In genomic region chr11:120228116-120228890, GRCm38 (mm10) we compare ENCODE assay signal across 9 mouse cellular contexts. TPM values are rescaled to one million over a fixed set of nuclear protein-coding genes. Genes with fewer than 3 reads are reported as not detected.
DNase-seq lines count a peak whose midpoint lies in the region; ATAC-seq lines count a peak whose summit lies in the region.
"Had no signal": no experiment of that assay in that cellular context is flagged by ENCODE, and none has a peak within 500 bp of the region (broad histone marks: within the 10 kb centered on the region; RNA-seq: fewer than 3 reads in every experiment).

No protein-coding gene starts in this region.

- H3K4me2 ChIP-seq in heart, embryonic 11.5 days: peak overlapping the region; percentile 100
- H3K4me2 ChIP-seq in embryonic facial prominence, embryonic 15.5 days (replicated peaks): peak overlapping the region; percentile 18
- H3K4me2 ChIP-seq in intestine, embryonic 14.5 days (ENCODE audit: low read length): peak overlapping the region; percentile 99
- peak overlapping the region; percentile 100 for H3K4me2 ChIP-seq in midbrain, embryonic 14.5 days (ENCODE audit: low read length)

- no peaks in the 10 kb centered on the region for H3K9me3 ChIP-seq in heart, embryonic 11.5 days (replicated peaks; ENCODE audit: control insufficient read depth, low read length)
- H3K9me3 ChIP-seq in embryonic facial prominence, embryonic 15.5 days (replicated peaks): no peaks in the 10 kb centered on the region
- H3K9me3 ChIP-seq in intestine, embryonic 14.5 days (ENCODE audit: control insufficient read depth, low read length): no peaks in the 10 kb centered on the region
- no peaks in the 10 kb centered on the region for H3K9me3 ChIP-seq in midbrain, embryonic 14.5 days (ENCODE audit: control insufficient read depth, low read length)

- peak overlapping the region; percentile 99 for H3K9ac ChIP-seq in heart, embryonic 11.5 days (ENCODE audit: low read depth, low read length)
- H3K9ac ChIP-seq in embryonic facial prominence, embryonic 15.5 days: no peak overlapping the region
- H3K9ac ChIP-seq in intestine, embryonic 14.5 days (ENCODE audit: low read length): 0 out of 2 replicates have a peak overlapping the region, but pooled peaks have one; percentile 29
- H3K9ac ChIP-seq in midbrain, embryonic 14.5 days (replicated peaks; ENCODE audit: low read length): peak overlapping the region; percentile 99

- no peak overlapping the region for H3K4me3 ChIP-seq in heart, embryonic 11.5 days (ENCODE audit: low read depth, low read length)
- peak overlapping the region; percentile 7; the same call in 1 of the 2 replicates for H3K4me3 ChIP-seq in embryonic facial prominence, embryonic 15.5 days (replicated peaks)
- H3K4me3 ChIP-seq in intestine, embryonic 14.5 days (ENCODE audit: low read depth, low read length): no peak overlapping the region
- peak overlapping the region; percentile 94 for H3K4me3 ChIP-seq in midbrain, embryonic 14.5 days (replicated peaks; ENCODE audit: low read depth, low read length)
- H3K4me3 ChIP-seq: erythroblast, embryonic 14.5 days had no signal

- H3K4me1 ChIP-seq in heart, embryonic 11.5 days (ENCODE audit: control insufficient read depth, insufficient read depth, low read length): peaks cover 71% of the 10 kb centered on the region
- H3K4me1 ChIP-seq in embryonic facial prominence, embryonic 15.5 days: peaks cover 88% of the 10 kb centered on the region
- H3K4me1 ChIP-seq in intestine, embryonic 14.5 days (replicated peaks; ENCODE audit: control insufficient read depth, insufficient read depth, low read length): peaks cover 69% of the 10 kb centered on the region
- peaks cover 72% of the 10 kb centered on the region for H3K4me1 ChIP-seq in midbrain, embryonic 14.5 days (ENCODE audit: control insufficient read depth, insufficient read depth, low read length)

- H3K27me3 ChIP-seq in heart, embryonic 11.5 days (ENCODE audit: control insufficient read depth, insufficient read depth, low read length): no peaks in the 10 kb centered on the region
- H3K27me3 ChIP-seq in embryonic facial prominence, embryonic 15.5 days: no peaks in the 10 kb centered on the region
- H3K27me3 ChIP-seq in intestine, embryonic 14.5 days (replicated peaks; ENCODE audit: control insufficient read depth, insufficient read depth, low read length): no peaks in the 10 kb centered on the region
- no peaks in the 10 kb centered on the region for H3K27me3 ChIP-seq in midbrain, embryonic 14.5 days (ENCODE audit: control insufficient read depth, insufficient read depth, low read length)

- 54% methylated on average over 9 of the region's 9 CpGs for WGBS in heart, embryonic 11.5 days (ENCODE audit: insufficient replicate concordance)
- 46% methylated on average over 9 of the region's 9 CpGs for WGBS in embryonic facial prominence, embryonic 15.5 days
- WGBS in intestine, embryonic 14.5 days: 34% methylated on average over 9 of the region's 9 CpGs
- WGBS in midbrain, embryonic 14.5 days: 27% methylated on average over 9 of the region's 9 CpGs

- intact Hi-C loops in heart, postnatal 14 days (cut with DNase I): no loop called here
- intact Hi-C loops in left cerebral cortex, postnatal 14 days (cut with DNase I): no loop called here

- ATAC-seq in heart, embryonic 11.5 days (replicated peaks; ENCODE audit: insufficient number of reproducible peaks, low FRiP score, low TSS enrichment): no peak
- ATAC-seq in embryonic facial prominence, embryonic 15.5 days (ENCODE audit: insufficient number of reproducible peaks, low FRiP score, low TSS enrichment, low read depth): no peak
- no peak for ATAC-seq in intestine, embryonic 14.5 days (replicated peaks; ENCODE audit: low FRiP score, low TSS enrichment, low read depth)
- no peak for ATAC-seq in midbrain, embryonic 14.5 days (ENCODE audit: low FRiP score, low TSS enrichment)
- ATAC-seq in erythroid progenitor cell, adult 5-6 weeks (replicated peaks; ENCODE audit: low FRiP score, poor library complexity, severe bottlenecking): no peak

- peak overlapping the region; percentile 62 for H3K27ac ChIP-seq in heart, embryonic 11.5 days (ENCODE audit: low read depth, low read length)
- H3K27ac ChIP-seq in embryonic facial prominence, embryonic 15.5 days (replicated peaks): peak overlapping the region; percentile 70; the same call in 1 of the 2 replicates
- peak overlapping the region; percentile 93 for H3K27ac ChIP-seq in intestine, embryonic 14.5 days (ENCODE audit: low read depth)
- peak overlapping the region; percentile 74 for H3K27ac ChIP-seq in midbrain, embryonic 14.5 days (replicated peaks; ENCODE audit: low read depth, low read length)

- DNase-seq in heart, postnatal 14 days: no peak
- peak; percentile 71 for DNase-seq in intestine, embryonic 14.5 days (ENCODE audit: low spot score)
- DNase-seq in midbrain, embryonic 14.5 days: no peak
- no peak for DNase-seq in left cerebral cortex, postnatal 14 days (ENCODE audit: low spot score in 2 of 2)
- DNase-seq in c-Kit-positive CD71-positive TER-119-positive erythroid progenitor cells, embryonic 14.5 days (ENCODE audit: low spot score): no peak

- no peaks in the 10 kb centered on the region for H3K36me3 ChIP-seq in heart, embryonic 11.5 days (ENCODE audit: control insufficient read depth, insufficient read depth, low read length)
- H3K36me3 ChIP-seq in embryonic facial prominence, embryonic 15.5 days: no peaks in the 10 kb centered on the region
- H3K36me3 ChIP-seq in intestine, embryonic 14.5 days (ENCODE audit: control insufficient read depth, insufficient read depth, low read length): no peaks in the 10 kb centered on the region
- H3K36me3 ChIP-seq in midbrain, embryonic 14.5 days (ENCODE audit: control insufficient read depth, insufficient read depth, low read length): no peaks in the 10 kb centered on the region

RNA-seq across cellular contexts. Expression of gene Bahcc1, which starts 4.4 kb away (rescaled TPM):
- polyA plus RNA-seq in heart, embryonic 11.5 days (2014; fragmentation: Nextera tagmentation; extraction: Ambion mirVana): 7.0 and 9.1 TPM in 2 replicates
- total RNA-seq in heart, postnatal 14 days (2021): 10 to 100 TPM in 1 of 2 experiments, 1 to 10 TPM in 1; 7.8 to 10.0 TPM
- 7.9 and 9.3 TPM in 2 replicates for polyA plus RNA-seq in embryonic facial prominence, embryonic 15.5 days (2015; fragmentation: Nextera tagmentation; extraction: Ambion mirVana)
- 12.1 and 12.7 TPM in 2 replicates for polyA plus RNA-seq in intestine, embryonic 14.5 days (2014; fragmentation: Nextera tagmentation; extraction: Ambion mirVana)
- 20.0 and 25.9 TPM in 2 replicates for polyA plus RNA-seq in midbrain, embryonic 14.5 days (2014; fragmentation: Nextera tagmentation; extraction: Ambion mirVana)
- 10 to 100 TPM; 16.4 to 17.6 TPM for total RNA-seq in left cerebral cortex, postnatal 14 days (2021)
- 2.5 and 2.9 TPM in 2 replicates for total RNA-seq in erythroid progenitor cell, adult 5-6 weeks (2015; ENCODE audit: low replicate concordance)
- total RNA-seq in erythroid progenitor cell, adult 5-6 weeks (2017; ENCODE audit: low replicate concordance): 1.4 TPM in 2 replicates

Comparison
In these comparisons a context has a peak if more than half of its experiments do, and no peak if none do; other contexts are left out.
1. H3K4me2 ChIP-seq: peak in every context shown above with its lines; median percentile 100 in heart, embryonic 11.5 days; 100 in midbrain, embryonic 14.5 days; 99 in intestine, embryonic 14.5 days; 18 in embryonic facial prominence, embryonic 15.5 days.
2. H3K4me3 ChIP-seq: peak in embryonic facial prominence, embryonic 15.5 days (single experiment) and midbrain, embryonic 14.5 days (single experiment); none in heart, embryonic 11.5 days (single experiment) and intestine, embryonic 14.5 days (single experiment).
3. Peak in every context shown above with its lines, with median percentiles within 50 percentile points of each other: H3K27ac ChIP-seq.